Mouse (Mus musculus) v-Abl transformed pro-B cells (cell line): Measurements from ENCODE around the gene Ccsap.

Source experiments
- in situ Hi-C, 2 experiments: fragments of 400-800 bp; cut with MboI; formaldehyde crosslinking; loops; one replicate each; pipeline ENCODE4 v1.15.1; 2025; ENCODE audit not compliant: unreplicated experiment in 2 of 2

Ccsap gene

GRCm38 (mm10) chr8:123880821-123881350 lies 20.9 kb upstream of the Ccsap start:
- in situ Hi-C loops, result no loop called here

- in situ Hi-C loops, result no loop called here
Measured at GRCm38 (mm10) chr8:123880271-123880670, 20.3 kb upstream of the Ccsap start.

GRCm38 (mm10) chr8:123877865-123878264 lies 17.9 kb upstream of the Ccsap start:
- in situ Hi-C loops, result no loop called here

GRCm38 (mm10) chr8:123874324-123874723 lies 14.3 kb upstream of the Ccsap start:
- in situ Hi-C loops, result no loop called here

GRCm38 (mm10) chr8:123873364-123873763 lies 13.4 kb upstream of the Ccsap start:
- in situ Hi-C loops, result no loop called here

- in situ Hi-C loops, result no loop called here
Measured at GRCm38 (mm10) chr8:123872048-123872447, 12.0 kb upstream of the Ccsap start.

GRCm38 (mm10) chr8:123866971-123867370 lies 7.0 kb upstream of the Ccsap start:
- in situ Hi-C loops, result no loop called here

- in situ Hi-C loops, result no loop called here
Measured at GRCm38 (mm10) chr8:123865786-123866185, 5.8 kb upstream of the Ccsap start.

GRCm38 (mm10) chr8:123860386-123860785 lies 377 bp upstream of the Ccsap start:
- in situ Hi-C loops, result no loop called here

- in situ Hi-C loops, result no loop called here
Measured at GRCm38 (mm10) chr8:123858941-123859647, 915 bp downstream of the Ccsap start.

GRCm38 (mm10) chr8:123858574-123858940 lies 1.5 kb downstream of the Ccsap start:
- in situ Hi-C loops, result no loop called here

GRCm38 (mm10) chr8:123857361-123857760 lies 2.6 kb downstream of the Ccsap start:
- in situ Hi-C loops, result no loop called here

GRCm38 (mm10) chr8:123854733-123855475 lies 5.1 kb downstream of the Ccsap start:
- in situ Hi-C loops, result no loop called here

GRCm38 (mm10) chr8:123854252-123854651 lies 5.8 kb downstream of the Ccsap start:
- in situ Hi-C loops, result no loop called here

- in situ Hi-C loops, result no loop called here
Measured at GRCm38 (mm10) chr8:123851590-123851989, 8.4 kb downstream of the Ccsap start.

- in situ Hi-C loops, result no loop called here
Measured at GRCm38 (mm10) chr8:123849352-123849751, 10.7 kb downstream of the Ccsap start.

- in situ Hi-C loops, result no loop called here
Measured at GRCm38 (mm10) chr8:123847546-123847945, 12.5 kb downstream of the Ccsap start.

- in situ Hi-C loops, result no loop called here
Measured at GRCm38 (mm10) chr8:123846509-123846908, 13.5 kb downstream of the Ccsap start.

- in situ Hi-C loops, result no loop called here
Measured at GRCm38 (mm10) chr8:123845991-123846390, 14.0 kb downstream of the Ccsap start.

GRCm38 (mm10) chr8:123845114-123845513 lies 14.9 kb downstream of the Ccsap start:
- in situ Hi-C loops, result no loop called here

- in situ Hi-C loops, result no loop called here
Measured at GRCm38 (mm10) chr8:123844341-123844740, 15.7 kb downstream of the Ccsap start.

GRCm38 (mm10) chr8:123842086-123842485 lies 17.9 kb downstream of the Ccsap start:
- in situ Hi-C loops, result no loop called here
